Mouse (Mus musculus) MEL-GATA-1-ER (cell line): Measurements from ENCODE around the gene Crispld2.

Experiments used
- DNase-seq: peaks from one replicate; pipeline ENCODE4 v3.0.0-alpha.2; 2012; ENCODE audit warnings: low read depth; ENCODE audit errors: extremely low read depth

Gene Crispld2

DNA sequence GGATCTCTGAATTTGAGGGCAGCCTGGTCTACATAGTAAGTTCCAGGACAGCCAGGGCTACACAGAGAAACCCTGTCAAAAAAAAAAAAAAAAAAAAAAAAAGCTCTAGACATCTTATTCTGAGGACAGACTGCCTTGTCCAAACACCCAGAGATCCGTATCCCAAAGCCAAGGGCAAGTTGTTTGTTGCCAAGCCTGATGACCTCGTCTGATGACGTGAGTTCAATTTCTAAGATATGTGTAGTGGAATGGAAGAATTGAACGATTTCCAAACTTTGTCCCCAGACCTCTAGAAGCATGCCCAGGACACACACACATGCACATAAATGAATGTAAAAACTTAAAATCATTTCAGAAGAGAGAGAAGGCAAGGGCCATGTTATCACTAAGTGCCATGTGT lies 74.0 kb downstream of the Crispld2 start:
- DNase-seq = no peak

DNA sequence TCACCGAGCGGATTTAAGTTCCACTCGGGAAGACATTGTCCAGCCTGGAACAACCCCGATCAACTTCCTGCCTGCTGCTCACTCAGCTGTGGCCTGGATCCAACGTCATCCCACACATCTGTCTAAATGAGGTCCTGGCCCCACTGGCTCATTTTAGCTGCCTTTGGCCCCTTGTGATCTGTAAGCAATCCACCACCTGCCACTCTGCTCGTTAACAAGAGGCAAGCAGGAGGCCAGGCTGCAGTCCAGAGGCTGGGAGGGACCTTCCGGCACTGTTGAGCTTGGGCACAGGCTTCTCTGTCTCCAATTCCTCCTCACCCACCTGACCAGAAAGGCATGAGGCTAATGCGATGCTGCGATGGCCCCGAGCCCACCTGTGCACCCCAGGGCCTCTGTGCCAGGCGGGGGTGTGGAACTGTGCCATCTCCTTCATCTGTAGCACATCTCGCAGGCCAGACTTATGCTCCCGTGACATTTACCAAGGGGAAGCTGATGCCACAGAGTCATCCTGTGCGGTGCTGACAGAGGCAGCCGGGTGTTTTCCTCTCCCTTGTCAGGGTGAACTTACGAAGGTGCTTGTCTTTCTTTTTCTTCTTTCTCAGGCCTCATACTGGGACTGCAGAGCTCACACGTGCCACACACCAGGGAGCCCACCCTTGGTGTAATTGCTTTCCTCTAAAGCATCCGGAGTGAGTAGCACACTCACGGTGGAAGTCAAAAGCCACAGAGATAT lies 75.9 kb downstream of the Crispld2 start:
- no peak for DNase-seq

DNA sequence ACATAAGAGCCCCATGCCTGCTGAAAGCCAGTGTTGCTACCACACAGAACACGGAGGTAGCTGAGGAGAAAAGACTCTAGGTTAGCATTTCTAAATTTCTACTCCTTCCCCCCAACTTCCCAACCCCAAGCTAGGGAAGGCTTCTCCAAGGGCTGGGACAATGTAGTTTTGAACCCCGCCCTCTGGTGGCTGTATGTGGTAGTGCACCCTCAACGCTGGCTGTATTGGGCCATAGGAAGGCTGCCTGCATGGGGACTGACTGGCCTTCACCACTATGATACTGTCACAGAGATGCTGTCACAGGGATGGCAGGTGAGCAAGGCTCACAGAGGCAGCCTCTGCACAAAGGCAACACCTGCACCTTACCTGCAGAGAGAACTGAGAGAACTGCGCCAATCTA lies 79.4 kb downstream of the Crispld2 start:
- peak; percentile 27 for DNase-seq

DNA sequence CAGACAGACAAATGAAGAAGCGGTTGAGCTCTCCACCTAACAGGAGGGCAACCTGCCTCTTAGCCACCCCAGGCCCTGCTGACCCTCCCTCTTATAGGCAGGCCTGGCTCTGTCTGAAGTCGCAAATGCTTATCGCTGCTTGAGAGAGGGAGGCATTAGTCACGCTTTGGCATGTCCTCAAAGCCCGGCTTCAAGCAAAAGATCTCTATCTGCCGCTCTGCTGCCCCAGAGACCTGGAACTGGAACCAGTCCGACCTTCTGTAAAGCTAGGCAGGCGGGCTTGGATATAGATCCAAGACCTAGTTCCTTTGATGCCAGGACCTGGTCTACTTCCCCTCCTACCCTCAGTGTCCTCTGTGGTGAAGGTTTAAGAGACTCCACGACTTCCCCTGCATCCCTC lies 80.0 kb downstream of the Crispld2 start:
- DNase-seq = no peak

- DNase-seq = no peak
Measured at GRCm38 (mm10) chr8:120072827-120073226, 80.6 kb downstream of the Crispld2 start.

DNA sequence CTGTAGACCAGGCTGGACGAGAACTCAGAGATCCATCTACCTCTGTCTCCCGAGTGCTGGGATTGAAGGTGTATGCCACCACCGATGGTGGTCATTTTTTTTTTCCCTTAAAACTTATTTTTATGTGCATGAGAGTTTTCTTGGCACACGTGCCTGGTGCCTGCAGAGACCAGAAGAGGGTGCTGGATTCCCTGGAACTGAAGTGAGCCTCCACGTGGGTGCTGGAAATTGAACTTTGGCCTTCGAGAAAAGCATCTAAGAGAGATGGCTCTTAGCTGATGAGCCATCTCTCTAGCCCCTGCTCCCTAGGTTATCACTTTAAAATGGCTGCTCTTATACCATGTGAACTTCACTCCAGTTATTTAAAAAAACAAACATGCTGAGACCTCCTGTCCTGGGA lies 82.3 kb downstream of the Crispld2 start:
- DNase-seq = no peak

GRCm38 (mm10) chr8:120075347-120075746 lies 83.1 kb downstream of the Crispld2 start:
- DNase-seq = no peak

DNA sequence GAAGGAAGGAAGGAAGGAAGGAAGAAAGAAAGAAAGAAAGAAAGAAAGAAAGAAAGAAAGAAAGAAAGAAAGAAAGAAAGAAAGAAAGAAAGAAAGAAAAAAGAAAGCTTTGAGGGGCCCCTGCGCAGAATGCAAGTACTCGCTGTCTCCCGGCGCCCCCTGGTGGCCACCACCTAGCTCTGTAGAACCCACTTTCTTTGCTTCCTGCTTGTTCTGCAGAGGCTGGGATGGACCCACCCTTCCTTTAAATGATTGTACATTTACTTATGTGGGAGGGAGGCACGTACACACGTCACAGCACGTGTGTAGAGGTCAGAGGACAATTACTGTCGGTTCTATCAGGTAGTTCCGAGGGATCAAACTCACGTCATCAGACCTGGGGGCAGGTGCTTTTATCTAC lies 85.8 kb downstream of the Crispld2 start:
- DNase-seq = peak; percentile 54

DNA sequence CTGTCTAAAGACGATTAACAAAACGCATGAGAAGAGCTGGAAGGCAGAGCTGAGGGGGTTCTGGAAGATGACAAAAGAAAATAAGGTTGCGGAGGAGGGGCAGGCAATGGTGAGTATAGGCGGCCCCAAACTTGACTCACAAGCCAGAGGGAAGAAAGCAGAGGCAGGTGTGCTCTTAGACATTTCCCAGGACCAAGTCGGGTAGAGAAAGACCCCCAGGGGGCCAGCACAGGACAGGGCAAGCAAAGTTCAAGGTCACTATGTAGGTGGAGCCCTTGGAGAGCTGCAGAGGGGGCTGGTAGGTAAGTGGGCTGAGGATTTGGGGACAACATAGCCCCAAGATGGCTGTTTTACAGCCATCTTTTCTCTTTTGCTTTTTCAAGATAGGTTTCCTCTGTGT lies 87.1 kb downstream of the Crispld2 start:
- DNase-seq = no peak

DNA sequence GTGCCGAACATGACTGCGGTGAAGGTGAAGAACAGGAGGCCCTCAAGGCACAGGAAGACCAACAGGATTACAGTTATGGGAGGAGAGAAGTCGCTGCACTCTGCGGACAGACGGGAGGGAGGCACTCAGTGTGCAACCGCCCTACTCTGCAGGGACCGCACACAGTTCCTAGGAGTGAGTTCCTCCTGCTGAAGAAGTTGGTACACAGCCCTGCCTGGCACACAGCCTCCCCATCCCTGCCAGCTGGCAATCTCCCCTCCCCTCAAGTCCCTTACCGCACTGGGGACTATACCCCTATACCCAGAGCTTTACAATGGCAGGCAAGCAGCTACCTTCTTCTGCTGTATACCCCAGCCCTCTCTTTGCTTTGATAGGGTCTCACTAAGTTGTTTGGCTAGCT lies 91.0 kb downstream of the Crispld2 start:
- DNase-seq = no peak

DNA sequence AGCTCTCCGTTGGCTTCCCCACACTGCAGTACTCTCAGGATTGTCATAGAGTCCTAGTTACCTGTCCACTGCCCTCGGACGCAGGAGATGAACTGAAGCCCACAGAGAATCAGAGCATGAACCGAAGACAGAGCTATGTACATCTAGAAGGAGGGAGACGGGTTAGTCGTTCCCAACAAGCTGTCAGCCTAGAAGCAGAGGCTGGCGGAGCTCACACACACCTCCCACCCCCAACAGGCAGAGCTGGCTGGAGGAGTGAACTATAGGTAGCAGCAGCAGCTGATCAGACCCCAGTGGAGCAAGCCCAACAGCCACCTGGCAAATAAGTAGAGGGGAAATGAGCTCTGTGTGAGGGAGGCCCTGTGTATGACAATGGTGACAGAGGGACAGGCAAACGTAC lies 92.5 kb downstream of the Crispld2 start:
- DNase-seq = no peak

- DNase-seq = no peak
Measured at GRCm38 (mm10) chr8:120089511-120089910, 97.3 kb downstream of the Crispld2 start.

GRCm38 (mm10) chr8:120091032-120091431 lies 98.8 kb downstream of the Crispld2 start:
- DNase-seq = no peak

GRCm38 (mm10) chr8:120093103-120093502 lies 100.9 kb downstream of the Crispld2 start:
- no peak for DNase-seq

GRCm38 (mm10) chr8:120094801-120095200 lies 102.6 kb downstream of the Crispld2 start:
- no peak for DNase-seq

GRCm38 (mm10) chr8:120096486-120096885 lies 104.2 kb downstream of the Crispld2 start:
- no peak for DNase-seq

GRCm38 (mm10) chr8:120100388-120101067 lies 108.3 kb downstream of the Crispld2 start:
- no peak for DNase-seq

- DNase-seq = peak; percentile 36
Measured at GRCm38 (mm10) chr8:120101068-120101972, 109.1 kb downstream of the Crispld2 start, which contains the start of gene Zdhhc7. Zdhhc7 (minus strand) TSS chr8:120101482.
